Mouse (Mus musculus): ENCODE measurements at regions not wholly inside any gene's neighbourhood (a gene's known extent, or its start where the extent isn't known, plus 50 kb on each side); places are given as distances from the start of the nearest gene placed in this dataset.

- H3K4me1 ChIP-seq (ENCODE audit: control insufficient read depth, insufficient read depth, low read length) = 0 out of 2 replicates have a peak, but pooled peaks cover 2% of the 10 kb centered on the region
- no peak for TF ChIP-seq CTCF (IDR thresholded peaks at IDR 0.05; ENCODE audit: insufficient read depth, low read depth, low read length)
- no peak for TF ChIP-seq POLR2A (IDR thresholded peaks at IDR 0.05; ENCODE audit: insufficient read depth, low read depth, low read length)
- WGBS = 38% methylated on average over 3 of the region's 3 CpGs
- no peak overlapping the region for H3K27ac ChIP-seq (ENCODE audit: insufficient read depth, low read depth, low read length)
- no peak overlapping the region for H3K4me3 ChIP-seq (ENCODE audit: insufficient read depth, low read depth, low read length)
Observed at GRCm38 (mm10) chr15:59954345-59954744, 62.1 kb downstream of the 4933412E24Rik start.

DNA sequence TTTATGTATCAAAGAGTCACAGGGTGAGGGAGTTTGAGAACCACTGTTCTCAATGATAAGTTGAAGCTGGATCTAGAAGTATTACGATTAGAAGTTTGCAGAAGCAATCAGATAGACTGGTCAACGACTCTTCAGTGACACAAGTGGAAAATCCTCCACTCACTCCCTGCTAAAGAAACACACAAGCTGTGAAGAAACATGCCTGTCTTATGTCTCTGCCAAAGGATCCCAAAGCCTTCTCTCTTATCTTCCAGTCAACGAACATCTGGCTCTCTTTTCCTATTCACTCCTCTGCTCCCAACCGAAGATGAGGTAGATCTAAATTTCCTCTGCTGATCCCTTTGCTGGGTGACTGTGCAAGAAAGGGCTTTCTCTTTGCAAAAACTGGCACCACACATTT is 62.6 kb downstream of the 4933412E24Rik start:
- Histone ChIP-seq H3K4me1 (ENCODE audit: control insufficient read depth, insufficient read depth, low read length) (0 out of 2 replicates have a peak, but pooled peaks cover 2% of the 10 kb centered on the region), H3K4me3 (ENCODE audit: insufficient read depth, low read depth, low read length) (no peak overlapping the region), H3K27ac (ENCODE audit: insufficient read depth, low read depth, low read length) (no peak overlapping the region)
- TF ChIP-seq POLR2A (IDR thresholded peaks at IDR 0.05; ENCODE audit: insufficient read depth, low read depth, low read length) = no peak
- TF ChIP-seq CTCF (IDR thresholded peaks at IDR 0.05; ENCODE audit: insufficient read depth, low read depth, low read length) = no peak
- 79% methylated on average over 4 of the region's 4 CpGs for WGBS

DNA sequence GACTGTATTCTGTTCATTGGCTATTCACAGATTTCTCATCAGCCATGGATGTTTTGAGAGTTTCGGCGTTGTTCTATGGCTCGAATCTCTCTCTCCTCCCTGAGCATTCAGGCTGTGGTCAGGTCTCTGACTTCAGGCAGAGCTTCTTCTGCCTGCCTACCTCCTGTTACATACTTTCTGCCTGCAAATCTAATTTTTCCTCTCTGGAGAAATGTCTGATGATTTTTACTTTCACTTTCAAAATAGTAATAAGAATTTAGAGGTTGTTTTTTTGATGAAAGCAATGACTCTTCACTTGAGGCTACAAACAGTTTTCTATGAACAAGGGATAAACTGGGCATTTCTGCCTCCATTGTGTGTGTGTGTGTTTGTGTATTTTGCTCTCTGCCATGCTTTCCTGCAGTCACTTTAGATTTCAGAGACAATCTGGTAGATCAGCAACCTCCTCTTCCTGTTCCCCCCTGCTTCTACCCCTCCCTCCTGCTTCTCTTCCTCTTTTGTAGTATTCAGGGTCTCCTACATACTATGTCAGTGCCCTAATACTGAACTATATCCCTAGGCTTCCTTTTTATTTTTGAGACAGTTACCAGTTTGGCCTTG is 65.7 kb downstream of the 4933412E24Rik start:
- 0 out of 2 replicates have a peak, but pooled peaks cover 2% of the 10 kb centered on the region for H3K4me1 ChIP-seq (ENCODE audit: control insufficient read depth, insufficient read depth, low read length)
- TF ChIP-seq POLR2A (IDR thresholded peaks at IDR 0.05; ENCODE audit: insufficient read depth, low read depth, low read length) = no peak
- no peak for TF ChIP-seq CTCF (IDR thresholded peaks at IDR 0.05; ENCODE audit: insufficient read depth, low read depth, low read length)
- H3K27ac ChIP-seq (ENCODE audit: insufficient read depth, low read depth, low read length) = no peak overlapping the region
- 91% methylated on average over 3 of the region's 3 CpGs for WGBS
- H3K4me3 ChIP-seq (ENCODE audit: insufficient read depth, low read depth, low read length) = no peak overlapping the region

- no peak overlapping the region for H3K4me3 ChIP-seq (ENCODE audit: insufficient read depth, low read depth, low read length)
- H3K27ac ChIP-seq (ENCODE audit: insufficient read depth, low read depth, low read length) = no peak overlapping the region
- WGBS = 22% methylated on average over 8 of the region's 8 CpGs
Observed at GRCm38 (mm10) chr15:59945208-59945607, 71.2 kb downstream of the 4933412E24Rik start.

GRCm38 (mm10) chr15:59936486-59936885 is 79.9 kb downstream of the 4933412E24Rik start:
- H3K4me3 ChIP-seq (ENCODE audit: insufficient read depth, low read depth, low read length) = no peak overlapping the region
- TF ChIP-seq POLR2A (IDR thresholded peaks at IDR 0.05; ENCODE audit: insufficient read depth, low read depth, low read length) (no peak), CTCF (IDR thresholded peaks at IDR 0.05; ENCODE audit: insufficient read depth, low read depth, low read length) (no peak)
- no peak overlapping the region for H3K27ac ChIP-seq (ENCODE audit: insufficient read depth, low read depth, low read length)
- 18% methylated on average over 5 of the region's 5 CpGs for WGBS
- H3K4me1 ChIP-seq (ENCODE audit: control insufficient read depth, insufficient read depth, low read length) = no peaks in the 10 kb centered on the region

More at GRCm38 (mm10) chr15:59945208-59945607, 71.2 kb downstream of the 4933412E24Rik start:
- H3K4me1 ChIP-seq (ENCODE audit: control insufficient read depth, insufficient read depth, low read length) = no peaks in the 10 kb centered on the region
- TF ChIP-seq POLR2A (IDR thresholded peaks at IDR 0.05; ENCODE audit: insufficient read depth, low read depth, low read length) = no peak
- TF ChIP-seq CTCF (IDR thresholded peaks at IDR 0.05; ENCODE audit: insufficient read depth, low read depth, low read length) = no peak

DNA sequence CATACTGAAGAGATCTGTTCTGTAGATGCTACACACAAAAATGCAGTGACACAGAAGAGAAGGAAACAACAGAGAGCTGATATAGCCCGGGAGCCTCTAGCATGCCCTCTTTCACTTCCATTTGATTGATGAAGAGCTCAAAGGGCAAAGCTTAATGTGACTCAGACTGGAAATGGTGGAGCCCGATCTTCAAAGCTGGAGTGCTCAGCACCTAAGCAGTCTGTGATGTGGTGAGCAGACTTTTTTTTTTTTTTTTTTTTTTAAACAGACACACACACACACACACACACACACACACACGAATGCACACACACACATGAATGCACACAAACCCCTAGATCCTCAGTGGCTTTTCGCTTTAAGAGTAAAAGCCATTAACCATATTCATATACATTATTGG is 102.6 kb downstream of the 4933412E24Rik start:
- no peak for TF ChIP-seq POLR2A (IDR thresholded peaks at IDR 0.05; ENCODE audit: insufficient read depth, low read depth, low read length)
- no peak for TF ChIP-seq CTCF (IDR thresholded peaks at IDR 0.05; ENCODE audit: insufficient read depth, low read depth, low read length)
- no peaks in the 10 kb centered on the region for H3K4me1 ChIP-seq (ENCODE audit: control insufficient read depth, insufficient read depth, low read length)
- no peak overlapping the region for H3K27ac ChIP-seq (ENCODE audit: insufficient read depth, low read depth, low read length)
- H3K4me3 ChIP-seq (ENCODE audit: insufficient read depth, low read depth, low read length) = no peak overlapping the region
- WGBS = 79% methylated on average over 4 of the region's 4 CpGs

DNA sequence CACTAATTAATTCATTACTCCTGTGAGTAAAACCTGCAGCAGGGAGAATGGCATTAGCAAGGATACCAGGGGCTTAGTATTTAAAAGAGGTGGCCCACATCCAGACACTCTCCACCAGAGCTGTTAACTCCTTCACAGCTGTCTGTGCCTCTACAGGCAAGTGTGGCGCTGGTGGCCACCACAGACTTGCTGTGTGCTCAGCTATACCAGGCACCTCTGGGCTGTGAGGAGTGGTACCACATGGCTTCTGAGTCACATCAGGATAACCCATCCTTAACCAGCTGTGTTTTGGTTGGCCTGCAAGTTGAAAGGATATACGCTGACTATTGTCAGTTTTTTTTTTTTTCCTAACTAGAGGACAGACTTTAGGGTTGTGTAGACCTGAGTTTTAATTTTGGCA is 108.1 kb downstream of the 4933412E24Rik start:
- WGBS = 86% methylated on average over 2 of the region's 2 CpGs
- no peak overlapping the region for H3K27ac ChIP-seq (ENCODE audit: insufficient read depth, low read depth, low read length)
- H3K4me1 ChIP-seq (ENCODE audit: control insufficient read depth, insufficient read depth, low read length) = no peaks in the 10 kb centered on the region
- H3K4me3 ChIP-seq (ENCODE audit: insufficient read depth, low read depth, low read length) = no peak overlapping the region
- no peak for TF ChIP-seq CTCF (IDR thresholded peaks at IDR 0.05; ENCODE audit: insufficient read depth, low read depth, low read length)
- no peak for TF ChIP-seq POLR2A (IDR thresholded peaks at IDR 0.05; ENCODE audit: insufficient read depth, low read depth, low read length)

DNA sequence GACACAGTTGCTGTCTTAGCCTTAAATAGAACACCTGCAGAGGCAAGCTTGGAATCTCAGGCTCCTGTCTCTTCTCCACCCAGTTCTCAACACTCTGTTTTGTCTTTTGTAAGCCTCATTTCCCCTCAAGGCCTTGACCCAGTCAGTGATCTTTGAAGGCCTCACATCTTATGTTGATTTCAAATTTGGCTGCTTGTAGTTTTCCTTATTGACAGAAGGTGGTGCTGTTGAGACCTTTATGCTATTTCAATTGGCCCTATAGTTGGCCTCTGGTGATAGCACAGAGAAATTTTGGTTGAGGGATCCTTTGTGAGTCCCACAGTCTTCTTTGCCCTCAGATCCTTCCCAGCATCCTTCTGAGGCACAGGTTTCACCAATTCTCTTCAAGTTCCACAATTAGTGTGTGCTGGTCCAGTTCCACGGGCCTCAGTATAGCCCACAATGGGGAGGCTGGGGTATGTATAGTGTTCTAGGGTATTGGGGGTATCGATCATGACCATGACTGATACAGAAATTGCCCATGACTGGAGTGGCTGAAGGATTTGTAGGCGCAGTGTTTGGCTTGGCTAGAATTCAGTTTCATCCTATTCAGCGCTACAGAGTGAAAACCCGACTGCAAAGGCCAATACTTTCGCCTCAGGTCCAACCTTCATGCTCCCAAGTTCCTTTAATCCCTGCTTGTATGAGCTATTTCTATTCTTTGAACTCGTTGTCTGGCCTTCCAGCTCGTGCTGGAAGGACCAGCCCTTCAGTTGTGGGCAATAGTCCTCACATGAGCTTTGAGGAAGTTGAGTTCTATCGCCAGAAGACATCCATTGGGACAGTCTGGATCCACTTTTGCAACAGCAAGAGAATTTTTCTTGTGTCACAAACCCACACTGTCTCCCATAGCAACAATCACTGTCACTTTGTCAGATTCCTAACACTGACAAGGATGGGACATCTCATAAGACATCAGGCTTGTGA is 110.3 kb downstream of the 4933412E24Rik start:
- TF ChIP-seq CTCF (IDR thresholded peaks at IDR 0.05; ENCODE audit: insufficient read depth, low read depth, low read length) = no peak
- no peak for TF ChIP-seq POLR2A (IDR thresholded peaks at IDR 0.05; ENCODE audit: insufficient read depth, low read depth, low read length)
- H3K4me3 ChIP-seq (ENCODE audit: insufficient read depth, low read depth, low read length) = no peak overlapping the region
- no peaks in the 10 kb centered on the region for H3K4me1 ChIP-seq (ENCODE audit: control insufficient read depth, insufficient read depth, low read length)
- no peak overlapping the region for H3K27ac ChIP-seq (ENCODE audit: insufficient read depth, low read depth, low read length)
- WGBS = 83% methylated on average over 9 of the region's 9 CpGs

DNA sequence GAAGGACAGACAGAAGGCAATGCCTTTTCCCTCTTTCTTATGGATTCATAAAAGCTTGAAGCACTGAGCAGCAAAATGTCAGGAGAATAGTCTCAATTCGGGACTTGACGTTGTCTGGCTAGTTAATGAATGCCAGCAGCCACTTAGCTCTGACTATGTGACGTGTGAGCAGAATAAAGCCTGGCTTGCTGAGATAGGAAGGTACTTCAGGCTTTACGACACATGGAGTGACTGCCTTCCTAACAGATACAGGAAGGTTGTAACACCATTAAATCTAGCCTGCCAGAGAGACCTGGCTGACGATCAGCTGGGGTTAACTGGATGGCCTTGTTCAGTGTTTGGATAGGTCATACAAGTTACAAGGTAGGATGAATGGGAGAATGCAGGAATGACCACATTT is 111.7 kb downstream of the 4933412E24Rik start:
- Histone ChIP-seq H3K27ac (ENCODE audit: insufficient read depth, low read depth, low read length) (no peak overlapping the region), H3K4me3 (ENCODE audit: insufficient read depth, low read depth, low read length) (no peak overlapping the region), H3K4me1 (ENCODE audit: control insufficient read depth, insufficient read depth, low read length) (no peaks in the 10 kb centered on the region)
- WGBS = 75% methylated on average over 5 of the region's 5 CpGs
- TF ChIP-seq CTCF (IDR thresholded peaks at IDR 0.05; ENCODE audit: insufficient read depth, low read depth, low read length) (no peak), POLR2A (IDR thresholded peaks at IDR 0.05; ENCODE audit: insufficient read depth, low read depth, low read length) (no peak)

Measured in olfactory bulb, adult 2 months (tissue).